Mouse (Mus musculus) lung, embryonic 15.5 days (tissue): Measurements from ENCODE around the gene Ffar2. TPM values are rescaled to one million over a fixed set of nuclear protein-coding genes. Genes with fewer than 3 reads are reported as not detected.

Experiments used
- ATAC-seq: fragments of 200-750 bp; cut with Nextera tagmentation; 2 replicates; pipeline ENCODE4 v1.8.0; 2017; ENCODE audit warnings: moderate number of reproducible peaks, borderline replicate concordance; ENCODE audit not compliant: low FRiP score, low TSS enrichment; ENCODE audit errors: extremely low read depth
- H3K27ac ChIP-seq: fragments of 300-500 bp; sonication (generic); 2 replicates; pipeline ENCODE4 v1.5.1; 2015; ENCODE audit warnings: moderate library complexity, mild to moderate bottlenecking, inconsistent platforms
- H3K27me3 ChIP-seq: fragments of 300-500 bp; sonication (generic); 2 replicates; pipeline ENCODE4 v1.6.1; 2015; ENCODE audit warnings: inconsistent platforms
- H3K36me3 ChIP-seq: fragments of 300-500 bp; sonication (generic); 2 replicates; pipeline ENCODE4 v1.6.1; 2015; ENCODE audit warnings: inconsistent platforms
- H3K4me1 ChIP-seq: fragments of 300-500 bp; sonication (generic); 2 replicates; pipeline ENCODE4 v1.6.1; 2015; ENCODE audit warnings: inconsistent platforms
- H3K4me2 ChIP-seq: fragments of 300-500 bp; sonication (generic); 2 replicates; pipeline ENCODE4 v1.6.1; 2015; ENCODE audit warnings: inconsistent platforms, mild to moderate bottlenecking, moderate library complexity
- H3K4me3 ChIP-seq: fragments of 300-500 bp; sonication (generic); 2 replicates; pipeline ENCODE4 v1.5.1; 2015; ENCODE audit warnings: mild to moderate bottlenecking, inconsistent platforms
- H3K9ac ChIP-seq: fragments of 300-500 bp; sonication (generic); 2 replicates; pipeline ENCODE4 v1.6.1; 2015; ENCODE audit warnings: inconsistent platforms
- H3K9me3 ChIP-seq: fragments of 300-500 bp; sonication (generic); 2 replicates; pipeline ENCODE4 v1.6.1; 2016; ENCODE audit warnings: inconsistent platforms
- WGBS: fragments of 180-500 bp; shearing (Covaris S2); methylation state at CpG from one replicate; pipeline ENCODE4 v1.1.7; 2015; 5-methylcytosine and 5-hydroxymethylcytosine counted together
- polyA plus RNA-seq: library from polyadenylated mRNA; unstranded; fragments of >200 nt; fragmentation: Nextera tagmentation; extraction: Ambion mirVana; gene quantifications from 2 replicates; pipeline ENCODE4 v1.2.1, GENCODE M21; 2015

The Ffar2 gene
- polyA plus RNA-seq, 1 experiment from 2014 or later: 0.46 TPM

GRCm38 (mm10) chr7:30787377-30788022 is 36.1 kb downstream of the Ffar2 start, which contains the start of gene Krtdap:
Krtdap (plus strand) TSS chr7:30787896.
- WGBS: 38% methylated on average over 13 of the region's 15 CpGs
- Histone ChIP-seq H3K4me1 (no peaks in the 10 kb centered on the region), H3K27ac (no peak within 1 kb of the TSS), H3K4me3 (no peak within 1 kb of the TSS), H3K9me3 (no peaks in the 10 kb centered on the region), H3K36me3 (no peaks in the 10 kb centered on the region), H3K4me2 (no peak within 1 kb of the TSS), H3K9ac (no peak within 1 kb of the TSS), H3K27me3 (peaks cover 4% of the 10 kb centered on the region; the same call in 1 of the 2 replicates)
- no peak for ATAC-seq

GRCm38 (mm10) chr7:30785721-30786546 is 37.6 kb downstream of the Ffar2 start:
- no peak overlapping the region for H3K9ac ChIP-seq
- H3K36me3 ChIP-seq: no peaks in the 10 kb centered on the region
- peaks cover 4% of the 10 kb centered on the region; the same call in 1 of the 2 replicates for H3K27me3 ChIP-seq
- H3K4me1 ChIP-seq: no peaks in the 10 kb centered on the region
- WGBS: 62% methylated on average over 13 of the region's 13 CpGs
- no peaks in the 10 kb centered on the region for H3K9me3 ChIP-seq
- H3K27ac ChIP-seq: no peak overlapping the region
- ATAC-seq: no peak
- no peak overlapping the region for H3K4me2 ChIP-seq
- H3K4me3 ChIP-seq: no peak overlapping the region

- H3K4me1 ChIP-seq: no peaks in the 10 kb centered on the region
Observed at GRCm38 (mm10) chr7:30785154-30785553, 38.4 kb downstream of the Ffar2 start.

DNA sequence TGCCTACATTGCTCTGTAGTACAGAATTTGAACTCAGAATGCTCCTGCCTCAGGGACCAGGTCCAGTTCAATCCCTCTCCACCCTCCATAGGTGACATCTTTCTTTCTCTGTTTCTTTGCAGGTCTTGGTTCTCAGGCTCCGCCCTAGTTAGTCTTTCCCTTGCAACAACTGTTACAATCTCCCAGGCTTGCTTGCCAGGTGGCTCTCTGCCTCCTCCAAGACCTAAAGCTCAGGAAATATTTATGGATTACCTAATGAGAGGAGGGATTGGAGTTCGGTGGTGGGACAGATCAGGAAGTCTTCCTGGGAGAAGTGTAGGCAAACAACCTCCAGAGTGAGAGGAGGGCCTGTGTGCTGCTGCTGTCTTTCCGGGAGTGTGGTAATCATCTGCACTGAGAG is 40.9 kb downstream of the Ffar2 start:
- no peaks in the 10 kb centered on the region for H3K4me1 ChIP-seq
- H3K4me3 ChIP-seq: no peak overlapping the region
- 57% methylated on average over 3 of the region's 3 CpGs for WGBS
- 0 out of 2 replicates have a peak, but pooled peaks cover 1% of the 10 kb centered on the region for H3K27me3 ChIP-seq
- H3K9me3 ChIP-seq: no peaks in the 10 kb centered on the region
- ATAC-seq: no peak
- no peak overlapping the region for H3K9ac ChIP-seq
- H3K36me3 ChIP-seq: no peaks in the 10 kb centered on the region
- no peak overlapping the region for H3K27ac ChIP-seq
- no peak overlapping the region for H3K4me2 ChIP-seq

More at GRCm38 (mm10) chr7:30785154-30785553, 38.4 kb downstream of the Ffar2 start:
- Histone ChIP-seq H3K27me3 (peaks cover 4% of the 10 kb centered on the region; the same call in 1 of the 2 replicates), H3K4me2 (no peak overlapping the region), H3K4me3 (no peak overlapping the region), H3K9me3 (no peaks in the 10 kb centered on the region), H3K36me3 (no peaks in the 10 kb centered on the region), H3K27ac (no peak overlapping the region), H3K9ac (no peak overlapping the region)
- no peak for ATAC-seq
- 32% methylated on average over 1 of the region's 1 CpGs for WGBS

GRCm38 (mm10) chr7:30781792-30782191 is 41.8 kb downstream of the Ffar2 start:
- no peaks in the 10 kb centered on the region for H3K27me3 ChIP-seq
- no peak overlapping the region for H3K9ac ChIP-seq
- H3K27ac ChIP-seq: no peak overlapping the region
- no peak for ATAC-seq
- H3K4me3 ChIP-seq: no peak overlapping the region
- no peaks in the 10 kb centered on the region for H3K36me3 ChIP-seq
- 58% methylated on average over 4 of the region's 4 CpGs for WGBS
- no peaks in the 10 kb centered on the region for H3K4me1 ChIP-seq
- H3K9me3 ChIP-seq: no peaks in the 10 kb centered on the region
- no peak overlapping the region for H3K4me2 ChIP-seq

GRCm38 (mm10) chr7:30777911-30778310 is 45.7 kb downstream of the Ffar2 start:
- WGBS: 71% methylated on average over 1 of the region's 1 CpGs
- no peak overlapping the region for H3K4me3 ChIP-seq
- H3K4me1 ChIP-seq: no peaks in the 10 kb centered on the region
- ATAC-seq: no peak
- H3K27me3 ChIP-seq: no peaks in the 10 kb centered on the region
- no peaks in the 10 kb centered on the region for H3K9me3 ChIP-seq
- no peak overlapping the region for H3K4me2 ChIP-seq
- H3K36me3 ChIP-seq: no peaks in the 10 kb centered on the region
- no peak overlapping the region for H3K27ac ChIP-seq
- H3K9ac ChIP-seq: no peak overlapping the region

DNA sequence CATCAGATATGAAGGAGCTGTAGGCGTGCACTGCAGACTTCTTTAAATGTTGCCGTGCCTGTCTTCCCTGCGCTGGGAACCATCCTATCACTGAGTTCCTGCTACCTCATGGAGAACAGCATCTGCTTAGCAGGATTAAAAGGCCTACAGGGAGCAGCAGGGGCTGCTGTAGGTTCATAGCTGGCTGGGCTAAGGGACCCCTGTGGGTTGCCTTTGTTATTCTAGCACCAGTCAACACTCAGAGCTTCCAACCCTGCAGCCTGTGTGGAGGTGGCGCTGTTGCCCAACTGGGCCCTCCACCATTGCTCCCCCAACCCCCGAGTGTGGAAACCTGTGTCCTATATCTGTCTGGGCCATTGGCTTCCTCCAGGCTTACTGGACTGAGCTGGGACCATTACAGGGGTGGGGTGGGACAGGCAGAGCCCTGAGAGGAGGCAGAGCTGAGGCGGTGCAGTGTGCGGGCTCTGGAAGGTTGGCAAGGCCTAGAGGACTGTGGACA is 46.4 kb downstream of the Ffar2 start:
- no peak for ATAC-seq
- 38% methylated on average over 7 of the region's 7 CpGs for WGBS
- no peaks in the 10 kb centered on the region for H3K9me3 ChIP-seq

DNA sequence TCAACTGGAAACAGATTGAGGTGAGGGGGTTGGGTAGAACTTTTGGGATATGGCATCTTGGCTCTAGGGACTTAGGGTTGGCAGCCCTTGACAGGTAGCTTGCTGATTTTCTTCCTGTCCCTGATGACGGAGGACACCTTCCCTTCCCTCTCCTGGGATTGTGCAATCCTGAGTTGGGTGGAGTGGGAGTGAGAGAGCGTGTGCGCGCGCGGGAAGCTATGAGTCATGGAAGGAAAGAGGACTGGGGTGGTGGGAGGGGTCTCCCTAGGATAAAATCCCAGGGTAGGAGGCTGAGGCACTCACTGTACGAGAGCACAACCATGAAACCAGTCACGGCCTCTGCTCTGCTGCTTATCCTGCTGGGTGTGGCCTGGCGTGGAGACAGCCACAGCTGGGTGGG is 47.5 kb downstream of the Ffar2 start:
- no peaks in the 10 kb centered on the region for H3K36me3 ChIP-seq
- H3K9ac ChIP-seq: no peak overlapping the region
- H3K9me3 ChIP-seq: no peaks in the 10 kb centered on the region
- ATAC-seq: no peak
- no peak overlapping the region for H3K4me3 ChIP-seq
- H3K4me1 ChIP-seq: no peaks in the 10 kb centered on the region
- H3K27me3 ChIP-seq: no peaks in the 10 kb centered on the region
- WGBS: 80% methylated on average over 9 of the region's 9 CpGs
- H3K27ac ChIP-seq: no peak overlapping the region
- no peak overlapping the region for H3K4me2 ChIP-seq

More for the DNA sequence above, 46.4 kb downstream of the Ffar2 start:
- H3K9ac ChIP-seq: no peak overlapping the region
- H3K27me3 ChIP-seq: no peaks in the 10 kb centered on the region
- H3K4me3 ChIP-seq: no peak overlapping the region
- no peaks in the 10 kb centered on the region for H3K4me1 ChIP-seq
- no peak overlapping the region for H3K4me2 ChIP-seq
- no peak overlapping the region for H3K27ac ChIP-seq
- H3K36me3 ChIP-seq: no peaks in the 10 kb centered on the region

- no peak overlapping the region for H3K27ac ChIP-seq
- no peak overlapping the region for H3K4me3 ChIP-seq
- 33% methylated on average over 9 of the region's 9 CpGs for whole genome bisulfite sequencing
- H3K9ac ChIP-seq: no peak overlapping the region
- ATAC-seq: no peak
- H3K27me3 ChIP-seq: no peaks in the 10 kb centered on the region
- no peaks in the 10 kb centered on the region for H3K9me3 ChIP-seq
- H3K36me3 ChIP-seq: no peaks in the 10 kb centered on the region
- H3K4me2 ChIP-seq: no peak overlapping the region
- H3K4me1 ChIP-seq: no peaks in the 10 kb centered on the region
Observed at GRCm38 (mm10) chr7:30769236-30769635, 54.3 kb downstream of the Ffar2 start.

Other genes starting within 250 kb of the Ffar2 start
- gene Kmt2b, start 235.0 kb downstream of the Ffar2 start, polyA plus RNA-seq: 8.4 and 10.0 TPM in 2 replicates
- gene Zbtb32, start 224.9 kb downstream of the Ffar2 start, polyA plus RNA-seq: 2.3 and 3.7 TPM in 2 replicates
- 0.88 and 1.4 TPM in 2 replicates for gene Upk1a, start 210.9 kb downstream of the Ffar2 start, polyA plus RNA-seq
- 867 and 890 TPM in 2 replicates for gene Cox6b1, start 197.6 kb downstream of the Ffar2 start, polyA plus RNA-seq
- not detected in 2 replicates for gene Etv2, start 187.9 kb downstream of the Ffar2 start, polyA plus RNA-seq
- gene Rbm42, start 173.5 kb downstream of the Ffar2 start, polyA plus RNA-seq: 126 and 130 TPM in 2 replicates
- gene Haus5, start 158.8 kb downstream of the Ffar2 start, polyA plus RNA-seq: 61.9 and 62.6 TPM in 2 replicates
- not detected in 2 replicates for gene Pmis2, start 152.2 kb downstream of the Ffar2 start, polyA plus RNA-seq
- gene 2200002J24Rik, start 124.8 kb downstream of the Ffar2 start, polyA plus RNA-seq: 0.96 TPM in 1 of 2 replicates, not detected in the other
- gene Atp4a, start 111.6 kb downstream of the Ffar2 start, polyA plus RNA-seq: 0.40 and 0.41 TPM in 2 replicates
- gene Tmem147, start 94.2 kb downstream of the Ffar2 start, polyA plus RNA-seq: 153 and 159 TPM in 2 replicates
- 0.19 and 0.46 TPM in 2 replicates for gene Gapdhs, start 80.1 kb downstream of the Ffar2 start, polyA plus RNA-seq
- gene Sbsn, start 72.3 kb downstream of the Ffar2 start, polyA plus RNA-seq: 1.4 and 1.8 TPM in 2 replicates
- gene Dmkn, start 60.0 kb downstream of the Ffar2 start, polyA plus RNA-seq: 5.4 and 5.9 TPM in 2 replicates
- 2.4 and 5.1 TPM in 2 replicates for gene Krtdap, start 35.9 kb downstream of the Ffar2 start, polyA plus RNA-seq
- gene Ffar3, start 32.4 kb upstream of the Ffar2 start, polyA plus RNA-seq: not detected in 2 replicates
- gene Ffar1, start 37.8 kb upstream of the Ffar2 start, polyA plus RNA-seq: not detected in 2 replicates
- gene Cd22, start 56.6 kb upstream of the Ffar2 start, polyA plus RNA-seq: 0.05 TPM in 1 of 2 replicates, not detected in the other
- gene Mag, start 91.1 kb upstream of the Ffar2 start, polyA plus RNA-seq: 0.32 and 0.34 TPM in 2 replicates
- not detected in 2 replicates for gene Hamp2, start 100.9 kb upstream of the Ffar2 start, polyA plus RNA-seq
- gene Hamp, start 120.3 kb upstream of the Ffar2 start, polyA plus RNA-seq: 0.78 TPM in 1 of 2 replicates, not detected in the other
- gene Usf2, start 133.0 kb upstream of the Ffar2 start, polyA plus RNA-seq: 25.6 and 27.5 TPM in 2 replicates
- gene Lsr, start 149.7 kb upstream of the Ffar2 start, polyA plus RNA-seq: 80.6 and 89.1 TPM in 2 replicates
- gene Fam187b, start 150.0 kb upstream of the Ffar2 start, polyA plus RNA-seq: 6.3 TPM in 2 replicates
- gene Fxyd5, start 218.7 kb upstream of the Ffar2 start, polyA plus RNA-seq: 50.1 TPM in 2 replicates
- gene Fxyd7, start 227.7 kb upstream of the Ffar2 start, polyA plus RNA-seq: 5.2 and 5.3 TPM in 2 replicates
- 82.5 and 86.9 TPM in 2 replicates for gene Fxyd1, start 233.4 kb upstream of the Ffar2 start, polyA plus RNA-seq
- gene Lgi4, start 235.6 kb upstream of the Ffar2 start, polyA plus RNA-seq: 0.21 and 0.35 TPM in 2 replicates